Mouse (Mus musculus) right cerebral cortex, adult 18-20 months (tissue): ENCODE data around the gene Stat3.
A peak's percentile ranks its signal among the peaks of the same experiment; 100 is the strongest.

Source experiments
- DNase-seq: peaks from one replicate; pipeline ENCODE4 v3.0.0; 2022; ENCODE audit warnings: mixed read lengths

Gene Stat3

GRCm38 (mm10) chr11:100963647-100964046 lies 24.3 kb upstream of the Stat3 start:
- no peak for DNase-seq

DNA sequence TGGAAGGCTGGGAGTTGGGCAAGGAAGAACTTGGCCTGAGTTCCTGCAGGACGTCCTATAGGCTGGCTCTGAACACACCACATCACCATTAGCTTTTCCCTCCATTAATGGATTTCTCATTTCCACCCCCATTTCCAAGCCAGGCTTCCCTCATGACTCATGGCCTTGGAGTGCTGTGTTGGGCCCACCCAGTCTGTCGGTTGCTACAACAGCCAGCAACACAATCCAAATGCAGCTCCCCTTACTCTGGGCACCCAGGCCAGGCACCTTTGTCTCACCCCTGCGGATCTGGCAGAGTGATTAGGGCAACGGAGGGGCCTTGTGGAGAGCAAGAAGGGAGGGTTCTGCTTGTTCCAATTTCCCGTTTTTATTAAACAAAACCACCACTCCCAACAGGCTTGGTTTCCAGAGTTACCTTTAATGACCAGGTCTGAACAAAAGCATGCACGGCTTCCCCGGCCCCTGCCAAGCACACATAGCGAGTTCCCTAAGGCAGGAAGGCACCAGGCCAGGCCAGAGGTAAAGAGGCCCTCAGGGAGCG lies 23.1 kb upstream of the Stat3 start:
- DNase-seq: no peak

GRCm38 (mm10) chr11:100960540-100960939 lies 21.2 kb upstream of the Stat3 start:
- DNase-seq: peak; percentile 33

DNA sequence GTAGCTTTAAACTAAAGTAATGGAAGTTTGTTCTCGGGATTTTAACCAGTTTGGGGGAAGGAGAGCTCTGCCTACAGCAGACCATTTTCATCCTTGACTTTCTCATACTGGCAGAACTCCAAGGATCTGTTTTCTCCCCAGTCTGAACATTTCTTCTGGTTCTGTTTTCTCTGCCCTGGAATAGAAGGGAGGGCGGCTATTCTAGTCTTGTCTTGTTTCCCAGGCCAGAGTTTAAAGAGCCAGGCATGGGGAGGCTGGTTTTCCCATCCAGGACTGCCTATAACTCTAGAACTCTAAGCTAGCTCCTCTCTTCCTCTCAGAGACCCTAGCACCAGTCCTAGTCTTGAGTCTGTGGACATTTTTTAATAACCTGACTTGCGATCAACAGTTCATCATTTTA lies 20.5 kb upstream of the Stat3 start:
- DNase-seq: no peak

DNA sequence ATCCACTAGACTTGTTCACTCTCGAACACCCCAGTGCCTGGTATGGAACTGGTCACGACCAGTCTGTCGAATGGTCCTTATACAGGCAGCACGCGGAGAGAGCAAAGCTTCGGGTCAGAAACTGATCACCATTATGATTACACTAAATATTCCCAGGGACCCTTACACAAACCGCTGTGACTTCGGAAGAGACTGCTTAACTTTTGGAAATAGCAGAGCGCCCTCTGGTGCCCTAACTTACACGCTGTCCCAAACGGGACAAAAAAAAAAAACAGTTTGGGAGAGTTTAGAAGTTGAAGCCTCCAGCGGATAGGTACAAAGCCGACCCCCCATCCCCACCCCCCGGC lies 20.1 kb upstream of the Stat3 start:
- DNase-seq: peak; percentile 57

DNA sequence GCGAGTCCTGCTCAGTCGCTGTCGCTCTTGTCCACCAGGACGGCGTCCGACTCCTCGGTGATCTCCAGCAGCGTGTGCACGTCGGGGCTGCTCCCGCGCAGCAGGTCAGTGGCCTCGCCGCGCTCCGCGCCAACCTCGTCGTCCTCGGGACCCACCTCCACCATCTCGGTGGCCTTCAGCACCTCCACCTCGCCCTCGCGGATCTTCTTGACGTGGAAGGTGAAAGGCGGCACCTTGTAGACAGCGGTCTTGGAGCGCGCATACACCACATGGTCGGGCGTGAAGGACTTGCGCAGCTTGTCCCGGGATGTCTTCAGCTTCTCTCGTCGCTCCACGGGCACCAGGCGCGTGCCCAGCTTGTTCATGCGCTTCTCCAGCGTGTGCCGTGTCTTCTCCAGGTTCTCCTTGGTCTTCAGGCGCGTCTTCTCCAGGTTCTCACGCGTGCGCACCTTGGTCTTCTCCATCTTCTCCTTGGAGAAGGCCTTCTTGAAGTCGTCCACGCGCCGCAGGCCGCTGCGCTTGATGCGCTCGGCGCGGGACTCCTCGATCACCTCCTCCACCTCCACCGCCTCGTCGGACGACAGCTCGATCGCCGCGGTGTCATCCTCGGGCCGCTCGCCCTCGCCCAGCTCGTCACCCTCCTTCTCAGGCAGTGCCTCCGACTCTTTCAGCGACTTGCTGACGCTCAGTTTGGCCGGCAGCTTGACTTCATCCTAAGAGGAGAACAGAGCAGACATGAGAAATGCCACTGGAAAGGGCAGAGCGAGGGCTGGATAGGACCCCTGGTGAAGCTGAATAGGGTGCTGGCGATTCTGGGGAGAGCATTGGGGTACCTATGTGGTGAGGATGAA lies 19.5 kb upstream of the Stat3 start:
- no peak for DNase-seq

GRCm38 (mm10) chr11:100957915-100958469 lies 18.7 kb upstream of the Stat3 start:
- DNase-seq: no peak

- DNase-seq: peak; percentile 86
These were observed 17.9 kb upstream of the Stat3 start for GRCm38 (mm10) chr11:100957244-100957643.

DNA sequence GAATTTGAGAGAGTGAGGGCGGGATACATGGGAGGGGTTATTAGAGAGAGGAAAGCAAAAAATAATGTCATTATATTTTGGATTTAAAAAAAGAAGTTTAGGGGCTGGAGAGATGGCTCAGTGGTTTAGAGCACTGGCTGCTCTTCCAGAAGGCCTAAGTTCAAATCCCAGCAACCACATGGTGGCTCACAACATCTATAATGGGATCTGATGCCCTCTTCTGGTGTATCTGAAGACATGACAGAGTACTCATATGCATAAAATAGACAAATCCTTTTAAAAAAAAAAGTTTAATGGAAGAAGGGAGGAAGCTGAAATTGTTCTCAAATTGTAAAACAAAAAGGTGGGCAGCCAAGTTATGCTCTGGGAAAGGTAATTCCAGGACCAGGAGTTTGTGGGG lies 10.2 kb upstream of the Stat3 start:
- DNase-seq: no peak

DNA sequence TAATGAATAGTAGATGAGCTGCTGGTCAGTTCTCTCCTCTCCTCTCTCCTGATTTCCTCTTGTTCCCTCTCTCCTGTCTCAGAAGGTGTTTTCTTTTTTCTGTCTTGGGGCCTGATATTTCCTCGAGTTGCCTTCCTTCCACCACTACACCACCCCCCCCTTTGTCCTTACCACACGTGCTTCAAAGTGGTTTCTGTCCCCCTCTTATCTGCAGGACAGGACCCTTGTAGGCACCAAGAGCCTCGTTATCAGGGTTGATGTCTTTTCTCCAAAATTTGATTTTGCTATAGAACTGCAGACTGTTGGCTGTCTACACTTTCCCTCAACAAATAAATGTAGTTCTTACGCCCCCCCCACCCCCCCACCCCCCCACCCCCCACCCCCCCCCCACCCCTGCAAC lies 9.0 kb upstream of the Stat3 start:
- no peak for DNase-seq

GRCm38 (mm10) chr11:100947548-100947947 lies 8.2 kb upstream of the Stat3 start:
- no peak for DNase-seq

- no peak for DNase-seq
These were observed 7.5 kb upstream of the Stat3 start for GRCm38 (mm10) chr11:100946862-100947261.

DNA sequence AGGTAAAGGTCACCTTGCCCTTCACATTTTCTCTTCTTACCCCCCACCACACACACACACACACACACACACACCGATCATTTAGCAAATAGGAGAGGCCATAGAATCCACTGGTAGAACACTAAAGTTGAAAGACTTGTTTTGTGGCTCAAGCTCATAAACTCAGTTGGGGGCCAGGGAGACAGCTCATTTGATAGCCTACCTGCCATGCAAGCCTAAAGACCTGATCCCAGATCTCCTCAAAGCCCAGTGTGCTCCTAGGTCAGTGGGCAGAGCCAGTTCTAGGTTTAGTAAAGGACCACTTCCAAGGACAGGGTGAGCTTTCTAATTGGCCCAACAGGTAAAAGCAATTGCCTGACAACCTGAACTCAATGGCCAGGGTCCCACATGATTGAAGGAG lies 3.0 kb upstream of the Stat3 start:
- DNase-seq: no peak

GRCm38 (mm10) chr11:100938711-100939511 lies 429 bp downstream of the Stat3 start:
- DNase-seq: no peak

- no peak for DNase-seq
These were observed 1.2 kb downstream of the Stat3 start for GRCm38 (mm10) chr11:100938112-100938511.

GRCm38 (mm10) chr11:100937295-100937694 lies 2.0 kb downstream of the Stat3 start:
- no peak for DNase-seq

DNA sequence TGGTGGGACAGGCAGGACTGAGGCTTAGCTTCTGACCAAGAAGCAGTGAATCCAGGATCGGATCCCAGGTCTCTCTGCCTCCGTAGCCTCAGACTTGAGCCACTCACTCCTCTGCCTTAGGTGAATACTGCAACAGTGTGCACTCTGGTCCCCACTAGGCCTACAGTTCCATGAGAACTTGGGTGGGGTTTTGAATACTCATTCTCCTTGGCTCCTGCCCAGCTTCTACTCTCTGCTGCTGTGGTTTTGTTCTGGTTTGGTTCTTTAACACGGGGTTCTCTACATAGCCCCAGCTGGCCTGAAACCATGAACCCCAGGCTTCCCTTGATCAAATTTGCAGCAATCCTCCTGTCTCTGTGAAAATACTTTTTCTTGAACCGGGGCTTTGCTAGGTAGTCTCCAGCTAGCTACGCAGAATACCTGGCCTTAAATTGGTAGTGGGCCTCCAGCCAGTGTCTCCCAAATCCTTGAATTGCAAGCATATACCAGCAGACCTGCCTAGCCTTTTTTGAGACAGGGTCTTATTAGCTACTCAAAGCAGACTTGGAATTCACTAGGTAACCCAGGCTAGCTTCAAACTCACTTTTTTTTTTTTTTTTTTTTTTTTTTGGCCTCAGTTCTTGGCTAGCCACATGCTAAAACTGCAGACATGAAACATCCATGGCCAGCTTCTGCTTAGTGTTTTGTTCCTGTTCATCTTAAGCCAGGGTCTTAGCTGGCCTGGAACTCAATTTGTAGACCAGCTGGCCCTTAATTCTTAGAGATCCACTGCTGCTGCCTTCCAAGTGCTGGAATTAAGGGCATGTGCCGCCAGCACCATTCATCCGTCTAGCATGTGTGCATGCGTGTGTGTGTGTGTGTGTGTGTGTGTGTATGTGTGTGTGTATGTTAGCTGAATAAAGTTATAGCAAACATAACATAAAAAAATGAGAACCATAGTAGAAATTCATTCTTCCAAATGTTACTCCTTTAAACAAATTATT lies 3.7 kb downstream of the Stat3 start:
- no peak for DNase-seq

- DNase-seq: no peak
These were observed 8.0 kb downstream of the Stat3 start for GRCm38 (mm10) chr11:100931254-100931921.

- DNase-seq: no peak
These were observed 8.7 kb downstream of the Stat3 start for GRCm38 (mm10) chr11:100930611-100931010.

DNA sequence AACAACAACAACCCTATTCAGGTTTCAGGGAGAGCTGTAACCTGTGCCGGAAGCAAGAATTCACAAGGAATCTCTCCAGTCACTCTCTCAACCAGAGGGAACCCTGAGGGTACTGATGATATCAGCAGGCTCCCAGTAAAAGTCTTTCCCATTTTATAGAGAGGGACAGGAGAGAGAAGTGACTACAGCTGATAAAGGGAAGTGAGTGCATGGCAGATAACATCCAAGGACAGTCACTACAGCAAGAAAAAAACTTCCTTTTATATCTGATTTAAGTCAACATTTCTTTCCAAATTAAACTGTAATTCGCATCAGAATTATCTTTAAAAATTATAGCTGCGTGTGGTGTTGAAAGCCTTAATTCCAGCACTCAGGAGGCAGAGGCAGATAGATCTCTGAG lies 12.0 kb downstream of the Stat3 start:
- no peak for DNase-seq

DNA sequence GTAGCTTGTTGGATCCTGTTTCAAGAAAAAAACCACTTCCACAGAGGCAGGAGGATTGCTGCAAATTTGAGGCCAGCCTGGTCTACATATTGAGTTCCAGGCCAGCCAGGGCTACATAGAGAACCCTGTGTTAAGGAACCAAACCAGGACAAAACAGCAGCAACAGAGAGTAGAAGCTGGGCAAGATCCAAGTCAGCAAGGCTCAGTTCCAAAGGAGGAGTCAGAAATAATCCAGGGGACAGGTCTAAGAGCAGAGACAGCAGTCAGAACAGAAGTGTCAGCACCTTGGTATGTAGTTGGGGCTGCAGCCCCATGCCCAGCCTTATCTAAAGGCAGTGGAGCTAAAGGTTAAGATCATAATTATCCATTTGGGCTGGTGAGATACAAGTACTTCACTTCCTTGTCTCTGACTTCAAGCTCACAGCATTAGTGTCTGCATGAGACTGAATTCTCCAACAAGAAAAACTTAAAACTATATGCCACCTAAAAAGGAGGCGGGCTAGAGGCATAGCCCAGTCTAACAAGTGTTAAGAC lies 14.9 kb downstream of the Stat3 start:
- no peak for DNase-seq
